Mouse (Mus musculus): ENCODE results near the gene Smurf2.

DNA sequence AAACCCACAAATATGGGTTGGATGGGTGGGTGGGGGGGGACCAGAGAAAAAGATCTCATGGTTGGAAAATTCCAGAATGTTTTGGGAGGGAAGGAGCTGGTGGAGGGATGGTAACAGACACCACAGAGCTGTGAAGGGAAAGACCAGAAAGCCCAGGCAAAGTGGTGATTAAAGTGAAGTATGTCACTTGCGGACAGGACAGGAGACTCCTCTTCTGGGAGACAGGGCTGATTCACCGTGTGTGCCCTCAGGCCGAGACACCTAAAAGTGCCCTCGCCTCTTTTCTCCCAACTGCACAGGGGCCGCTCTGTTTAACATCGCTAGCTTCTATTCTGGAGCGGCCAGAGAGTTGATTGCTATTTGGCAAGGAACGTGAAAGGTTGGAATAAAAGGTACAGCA is 34.1 kb upstream of the Smurf2 start:
- no peak for TF ChIP-seq POLR2A (IDR thresholded peaks at IDR 0.05; ENCODE audit: insufficient read depth, low read depth, low read length)
- TF ChIP-seq CTCF (IDR thresholded peaks at IDR 0.05), result no peak
